ENCODE assay signal across 9 mouse cellular contexts in genomic region chr7:24315726-24316566, GRCm38 (mm10). TPM values are rescaled to one million over a fixed set of nuclear protein-coding genes. Genes with fewer than 3 reads are reported as not detected.
DNase-seq lines count a peak whose midpoint lies in the region; ATAC-seq and TF ChIP-seq lines count a peak whose summit lies in the region.
"Had no signal": no experiment of that assay in that cellular context is flagged by ENCODE, and none has a peak within 500 bp of the region (broad histone marks: within the 10 kb centered on the region; RNA-seq: fewer than 3 reads in every experiment).

No protein-coding gene starts in this region.

- ATAC-seq in cerebellum, adult (ENCODE audit: insufficient number of reproducible peaks, low FRiP score, low TSS enrichment), result 0 out of 2 replicates have a peak, but pooled peaks have one; percentile 22

- peaks cover 20 to 32% of the 10 kb centered on the region in 2 experiments for H3K36me3 ChIP-seq in CH12.LX (replicated peaks in 1 of 2; ENCODE audit: control insufficient read depth in 1 of 2, insufficient read depth in 1 of 2, low read length in 1 of 2)
- no peaks in the 10 kb centered on the region for H3K36me3 ChIP-seq in kidney, adult 2 months (ENCODE audit: control insufficient read depth, insufficient read depth, low read length)
- peaks cover 18% of the 10 kb centered on the region for H3K36me3 ChIP-seq in midbrain, embryonic 10.5 days

- H3K79me2 ChIP-seq in CH12.LX (replicated peaks; ENCODE audit: control insufficient read depth, extremely low read depth, insufficient read depth, poor library complexity, severe bottlenecking), result no peaks in the 10 kb centered on the region

- peak overlapping the region; percentile 68 for H3K9ac ChIP-seq in CH12.LX (ENCODE audit: insufficient read depth, low read depth)

- H3K27me3 ChIP-seq in CH12.LX (replicated peaks), result peaks cover 1% of the 10 kb centered on the region
- no peaks in the 10 kb centered on the region for H3K27me3 ChIP-seq in kidney, adult 2 months (replicated peaks; ENCODE audit: control insufficient read depth, insufficient read depth, low read length)
- no peaks in the 10 kb centered on the region for H3K27me3 ChIP-seq in midbrain, embryonic 10.5 days (ENCODE audit: low read depth, poor library complexity, severe bottlenecking)

- no peak for TF ChIP-seq CTCF in CH12.LX (conservative IDR thresholded peaks at IDR 0.05 in 1 of 2, IDR thresholded peaks at IDR 0.05 in 1 of 2; ENCODE audit: low read depth in 2 of 2, low read length in 2 of 2)
- TF ChIP-seq CTCF in embryonic fibroblast, embryonic 13.5 days (IDR thresholded peaks at IDR 0.05; ENCODE audit: borderline replicate concordance, insufficient read depth, low read length), result no peak
- TF ChIP-seq CTCF in kidney, adult 2 months (conservative IDR thresholded peaks at IDR 0.05; ENCODE audit: insufficient read depth, insufficient read length, low read depth, low read length), result no peak

- DNase-seq in cerebellum, postnatal 4 days (ENCODE audit: low spot score in 2 of 2), result no peak
- DNase-seq in CH12.LX (ENCODE audit: extremely low read depth), result peak; percentile 6
- DNase-seq in kidney, adult 2 months, result peak; percentile 59
- DNase-seq in midbrain, embryonic 10.5 days (ENCODE audit: low spot score), result no peak
- no peak for DNase-seq in spleen, postnatal 10 days (ENCODE audit: low spot score in 2 of 2)
- DNase-seq in right cerebral cortex, postnatal 10 days (ENCODE audit: low spot score in 2 of 2), result no peak

- H3K9me3 ChIP-seq in CH12.LX (replicated peaks; ENCODE audit: low read length), result no peaks in the 10 kb centered on the region
- H3K9me3 ChIP-seq in midbrain, embryonic 10.5 days (replicated peaks), result no peaks in the 10 kb centered on the region

- TF ChIP-seq EP300 in CH12.LX (IDR thresholded peaks at IDR 0.05; ENCODE audit: low read length), result no peak

- 14% methylated on average over 29 of the region's 29 CpGs for WGBS in kidney, adult 2 months
- WGBS in midbrain, embryonic 10.5 days, result 31% methylated on average over 29 of the region's 29 CpGs

- peak overlapping the region; percentile 69 to 77 (median 71) for H3K4me3 ChIP-seq in CH12.LX (replicated peaks in 1 of 3; ENCODE audit: low read depth in 2 of 3, low read length in 2 of 3, poor library complexity in 1 of 3)
- peak overlapping the region; percentile 69 for H3K4me3 ChIP-seq in embryonic fibroblast, embryonic 13.5 days (ENCODE audit: insufficient read depth, low read length)
- H3K4me3 ChIP-seq in kidney, adult 2 months (ENCODE audit: insufficient read depth, low read depth, low read length), result peak overlapping the region; percentile 65
- peak overlapping the region; percentile 66 for H3K4me3 ChIP-seq in midbrain, embryonic 10.5 days

- peak overlapping the region; percentile 14 for H3K4me2 ChIP-seq in CH12.LX (ENCODE audit: insufficient read depth, low read depth, poor library complexity, severe bottlenecking)

- dilution Hi-C loops in CH12.LX (cut with MboI; ENCODE audit: extremely low pct_ligation_motif_present, extremely low pct_unique_long_range_greater_than_20kb, low sequenced_read_pairs), result no loop called here

- H3K4me1 ChIP-seq in CH12.LX (ENCODE audit: control insufficient read depth in 1 of 2, insufficient read depth in 2 of 2), result peaks cover 2 to 16% of the 10 kb centered on the region in 2 experiments
- peaks cover 2% of the 10 kb centered on the region; the same call in 1 of the 2 replicates for H3K4me1 ChIP-seq in embryonic fibroblast, embryonic 13.5 days (ENCODE audit: control insufficient read depth, insufficient read depth, low read length)
- H3K4me1 ChIP-seq in kidney, adult 2 months (ENCODE audit: control insufficient read depth, insufficient read depth, low read length), result peaks cover 6% of the 10 kb centered on the region; the same call in 1 of the 2 replicates
- H3K4me1 ChIP-seq in midbrain, embryonic 10.5 days, result peaks cover 13% of the 10 kb centered on the region

- peak overlapping the region; percentile 8; the same call in 1 of the 2 replicates for H3K27ac ChIP-seq in CH12.LX (ENCODE audit: insufficient read depth, low read depth)
- no peak overlapping the region for H3K27ac ChIP-seq in embryonic fibroblast, embryonic 13.5 days (ENCODE audit: insufficient read depth, low read length)
- no peak overlapping the region; the same call in 1 of the 2 replicates for H3K27ac ChIP-seq in kidney, adult 2 months (ENCODE audit: insufficient read depth, low read depth, low read length)
- peak overlapping the region; percentile 85 for H3K27ac ChIP-seq in midbrain, embryonic 10.5 days (replicated peaks)

- in situ Hi-C loops in CH12.LX (cut with MboI; ENCODE audit: low pct_ligation_motif_present, low pct_unique_long_range_greater_than_20kb, low sequenced_read_pairs), result no loop called here

- TF ChIP-seq RAD21 in CH12.LX (IDR thresholded peaks at IDR 0.05; ENCODE audit: low read depth, low read length), result no peak

- TF ChIP-seq POLR2A in CH12.LX (IDR thresholded peaks at IDR 0.05; ENCODE audit: low read depth, low read length), result no peak
- 0 out of 2 replicates have a peak, but pooled peaks have one; percentile 12 for TF ChIP-seq POLR2A in embryonic fibroblast, embryonic 13.5 days (IDR thresholded peaks at IDR 0.05; ENCODE audit: low read depth, low read length)
- no peak for TF ChIP-seq POLR2A in kidney, adult 2 months (IDR thresholded peaks at IDR 0.05; ENCODE audit: low read depth, low read length)

TF ChIP-seq in CH12.LX, 34 proteins besides CTCF, POLR2A, EP300 and RAD21:
- TF ChIP-seq SIN3A (IDR thresholded peaks at IDR 0.05; ENCODE audit: low read length), result no peak
- TF ChIP-seq ZMIZ1 (IDR thresholded peaks at IDR 0.05; ENCODE audit: low read depth, low read length), result no peak
- TF ChIP-seq IRF4 (IDR thresholded peaks at IDR 0.05; ENCODE audit: low read depth, low read length), result no peak

RNA-seq across cellular contexts. Expression of gene Zfp94, which starts 0.5 kb away (rescaled TPM):
- 6.0 and 6.7 TPM in 2 replicates for total RNA-seq in CH12.LX (2012; rRNA removed)
- 4.5 and 5.8 TPM in 2 replicates for total RNA-seq in CH12.LX (2014; rRNA removed)
- polyA plus RNA-seq in CH12.LX (2012; ENCODE audit: insufficient read length, low read depth), result 3.3 and 4.7 TPM in 2 replicates
- 3.8 and 4.4 TPM in 2 replicates for polyA plus RNA-seq in embryonic fibroblast, embryonic 13.5 days (2011; ENCODE audit: insufficient read length, low read depth, missing spikeins)
- polyA plus RNA-seq in kidney, adult 2 months (2012; rRNA removed), result 9.4 and 10.5 TPM in 2 replicates
- 13.7 and 15.5 TPM in 2 replicates for polyA plus RNA-seq in midbrain, embryonic 10.5 days (2016; fragmentation: Nextera tagmentation; extraction: Ambion mirVana)

RNA-seq across cellular contexts. Expression of gene Zfp61, which starts 14.9 kb away (rescaled TPM):
- total RNA-seq in CH12.LX (2012; rRNA removed), result 1.4 and 3.3 TPM in 2 replicates
- 3.2 and 3.8 TPM in 2 replicates for total RNA-seq in CH12.LX (2014; rRNA removed)
- polyA plus RNA-seq in CH12.LX (2012; ENCODE audit: insufficient read length, low read depth), result 2.0 and 2.3 TPM in 2 replicates
- polyA plus RNA-seq in embryonic fibroblast, embryonic 13.5 days (2011; ENCODE audit: insufficient read length, low read depth, missing spikeins), result 11.7 and 14.8 TPM in 2 replicates
- 3.8 and 4.3 TPM in 2 replicates for polyA plus RNA-seq in kidney, adult 2 months (2012; rRNA removed)
- polyA plus RNA-seq in midbrain, embryonic 10.5 days (2016; fragmentation: Nextera tagmentation; extraction: Ambion mirVana), result 36.7 and 41.4 TPM in 2 replicates

RNA-seq across cellular contexts. Expression of gene Tescl, which starts 17.8 kb away (rescaled TPM):
- total RNA-seq in CH12.LX (2012; rRNA removed), result not detected in 2 replicates
- total RNA-seq in CH12.LX (2014; rRNA removed), result not detected in 2 replicates
- not detected in 2 replicates for polyA plus RNA-seq in CH12.LX (2012; ENCODE audit: insufficient read length, low read depth)
- polyA plus RNA-seq in embryonic fibroblast, embryonic 13.5 days (2011; ENCODE audit: insufficient read length, low read depth, missing spikeins), result not detected in 2 replicates
- polyA plus RNA-seq in kidney, adult 2 months (2012; rRNA removed), result 0.11 and 0.48 TPM in 2 replicates
- polyA plus RNA-seq in midbrain, embryonic 10.5 days (2016; fragmentation: Nextera tagmentation; extraction: Ambion mirVana), result 0.14 and 0.26 TPM in 2 replicates
- total RNA-seq: heart, postnatal 36 days had no signal

RNA-seq across cellular contexts. Expression of gene Lypd5, which starts 33.0 kb away (rescaled TPM):
- total RNA-seq in CH12.LX (2012; rRNA removed), result not detected in 2 replicates
- not detected in 2 replicates for total RNA-seq in CH12.LX (2014; rRNA removed)
- not detected in 2 replicates for polyA plus RNA-seq in CH12.LX (2012; ENCODE audit: insufficient read length, low read depth)
- polyA plus RNA-seq in embryonic fibroblast, embryonic 13.5 days (2011; ENCODE audit: insufficient read length, low read depth, missing spikeins), result not detected in 2 replicates
- polyA plus RNA-seq in kidney, adult 2 months (2012; rRNA removed), result not detected in 2 replicates
- not detected in 2 replicates for polyA plus RNA-seq in midbrain, embryonic 10.5 days (2016; fragmentation: Nextera tagmentation; extraction: Ambion mirVana)
- total RNA-seq: heart, postnatal 36 days had no signal

RNA-seq across cellular contexts. Expression of gene Zfp93, which starts 45.7 kb away (rescaled TPM):
- total RNA-seq in CH12.LX (2012; rRNA removed), result 0.17 and 0.21 TPM in 2 replicates
- 0.28 and 0.30 TPM in 2 replicates for total RNA-seq in CH12.LX (2014; rRNA removed)
- 0.11 and 0.15 TPM in 2 replicates for polyA plus RNA-seq in CH12.LX (2012; ENCODE audit: insufficient read length, low read depth)
- 6.5 and 13.4 TPM in 2 replicates for polyA plus RNA-seq in embryonic fibroblast, embryonic 13.5 days (2011; ENCODE audit: insufficient read length, low read depth, missing spikeins)
- polyA plus RNA-seq in kidney, adult 2 months (2012; rRNA removed), result 3.1 and 3.4 TPM in 2 replicates
- 6.2 and 7.4 TPM in 2 replicates for polyA plus RNA-seq in midbrain, embryonic 10.5 days (2016; fragmentation: Nextera tagmentation; extraction: Ambion mirVana)

Comparison
In these comparisons a context has a peak if more than half of its experiments do, and no peak if none do; other contexts are left out.
1. DNase-seq: peak in CH12.LX (single experiment) and kidney, adult 2 months (single experiment); none in cerebellum, postnatal 4 days (0 of 2), midbrain, embryonic 10.5 days (single experiment), spleen, postnatal 10 days (0 of 2) and right cerebral cortex, postnatal 10 days (0 of 2).
2. H3K27ac ChIP-seq: peak in CH12.LX (single experiment) and midbrain, embryonic 10.5 days (single experiment); none in embryonic fibroblast, embryonic 13.5 days (single experiment) and kidney, adult 2 months (single experiment).
3. Peak in every context shown above with its lines, with median percentiles within 50 percentile points of each other: H3K4me3 ChIP-seq.